Mouse (Mus musculus): ENCODE measurements around the gene Vps37b. TPM values are rescaled to one million over a fixed set of nuclear protein-coding genes. Genes with fewer than 3 reads are reported as not detected.

Vps37b gene
- polyA plus RNA-seq, 1 experiment, result 119 TPM

GRCm38 (mm10) chr5:124049249-124050045 lies 17.4 kb upstream of the Vps37b start:
- TF ChIP-seq POLR2A (IDR thresholded peaks at IDR 0.05; ENCODE audit: control insufficient read depth, extremely low read depth, insufficient read depth, low read length, poor library complexity) (no peak), CTCF (IDR thresholded peaks at IDR 0.05; ENCODE audit: borderline replicate concordance, control insufficient read depth, extremely low read depth, insufficient read depth, low read length, poor library complexity) (no peak)
- Histone ChIP-seq H3K4me3 (ENCODE audit: control insufficient read depth, insufficient read depth, low read length) (no peak overlapping the region), H3K27me3 (ENCODE audit: control insufficient read depth, insufficient read depth, low read length) (no peaks in the 10 kb centered on the region), H3K27ac (ENCODE audit: control insufficient read depth, insufficient read depth, low read length) (peak overlapping the region; percentile 95), H3K36me3 (ENCODE audit: control insufficient read depth, insufficient read depth, low read length) (no peaks in the 10 kb centered on the region), H3K4me1 (replicated peaks; ENCODE audit: control insufficient read depth, insufficient read depth, low read length) (peaks cover 29% of the 10 kb centered on the region)
- 89% methylated on average over 15 of the region's 15 CpGs for WGBS
- no peak for DNase-seq

DNA sequence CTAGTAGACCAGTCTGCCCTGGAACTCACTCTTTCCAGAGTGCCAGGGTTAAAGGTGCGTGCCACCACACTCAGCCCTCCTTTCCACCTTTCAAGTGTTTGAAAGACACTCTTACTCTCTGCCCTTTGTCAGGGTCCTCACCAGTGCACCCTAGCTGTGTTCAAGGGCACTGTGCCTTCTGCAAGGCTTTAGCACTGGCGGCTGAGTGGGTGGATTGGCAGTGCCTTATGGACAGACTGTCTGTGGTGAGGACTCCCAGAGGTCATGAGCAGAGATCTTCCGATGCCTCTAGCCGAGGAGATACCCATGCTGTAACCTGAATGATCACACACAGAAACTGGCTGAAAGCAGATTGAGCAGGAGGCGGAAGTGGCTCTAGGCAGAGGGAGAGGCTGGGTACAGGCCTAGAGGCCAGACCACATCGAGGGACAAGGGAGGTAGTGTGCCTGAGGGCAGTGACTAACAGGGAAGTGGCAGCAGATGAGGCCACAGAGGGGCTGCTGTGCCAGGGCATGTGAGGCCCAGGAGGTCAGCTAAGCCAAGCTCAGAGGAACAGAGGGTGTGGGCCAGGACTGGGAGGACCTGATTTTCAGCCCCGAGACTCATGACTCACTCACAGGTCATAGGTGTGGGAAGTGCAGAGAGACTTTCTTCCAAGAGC lies 14.8 kb upstream of the Vps37b start:
- H3K27ac ChIP-seq (ENCODE audit: control insufficient read depth, insufficient read depth, low read length), result no peak overlapping the region
- TF ChIP-seq POLR2A (IDR thresholded peaks at IDR 0.05; ENCODE audit: control insufficient read depth, extremely low read depth, insufficient read depth, low read length, poor library complexity), result no peak
- TF ChIP-seq CTCF (IDR thresholded peaks at IDR 0.05; ENCODE audit: borderline replicate concordance, control insufficient read depth, extremely low read depth, insufficient read depth, low read length, poor library complexity), result no peak
- 72% methylated on average over 7 of the region's 7 CpGs for WGBS
- H3K4me1 ChIP-seq (replicated peaks; ENCODE audit: control insufficient read depth, insufficient read depth, low read length), result peaks cover 23% of the 10 kb centered on the region
- no peaks in the 10 kb centered on the region for H3K36me3 ChIP-seq (ENCODE audit: control insufficient read depth, insufficient read depth, low read length)
- DNase-seq, result no peak
- no peak overlapping the region for H3K4me3 ChIP-seq (ENCODE audit: control insufficient read depth, insufficient read depth, low read length)
- H3K27me3 ChIP-seq (ENCODE audit: control insufficient read depth, insufficient read depth, low read length), result no peaks in the 10 kb centered on the region

GRCm38 (mm10) chr5:124045453-124046010 lies 13.5 kb upstream of the Vps37b start:
- Histone ChIP-seq H3K27ac (ENCODE audit: control insufficient read depth, insufficient read depth, low read length) (no peak overlapping the region), H3K36me3 (ENCODE audit: control insufficient read depth, insufficient read depth, low read length) (no peaks in the 10 kb centered on the region), H3K4me3 (ENCODE audit: control insufficient read depth, insufficient read depth, low read length) (no peak overlapping the region), H3K27me3 (ENCODE audit: control insufficient read depth, insufficient read depth, low read length) (no peaks in the 10 kb centered on the region), H3K4me1 (replicated peaks; ENCODE audit: control insufficient read depth, insufficient read depth, low read length) (peaks cover 17% of the 10 kb centered on the region)
- DNase-seq, result no peak
- TF ChIP-seq POLR2A (IDR thresholded peaks at IDR 0.05; ENCODE audit: control insufficient read depth, extremely low read depth, insufficient read depth, low read length, poor library complexity), result no peak
- no peak for TF ChIP-seq CTCF (IDR thresholded peaks at IDR 0.05; ENCODE audit: borderline replicate concordance, control insufficient read depth, extremely low read depth, insufficient read depth, low read length, poor library complexity)
- WGBS, result 90% methylated on average over 11 of the region's 11 CpGs

DNA sequence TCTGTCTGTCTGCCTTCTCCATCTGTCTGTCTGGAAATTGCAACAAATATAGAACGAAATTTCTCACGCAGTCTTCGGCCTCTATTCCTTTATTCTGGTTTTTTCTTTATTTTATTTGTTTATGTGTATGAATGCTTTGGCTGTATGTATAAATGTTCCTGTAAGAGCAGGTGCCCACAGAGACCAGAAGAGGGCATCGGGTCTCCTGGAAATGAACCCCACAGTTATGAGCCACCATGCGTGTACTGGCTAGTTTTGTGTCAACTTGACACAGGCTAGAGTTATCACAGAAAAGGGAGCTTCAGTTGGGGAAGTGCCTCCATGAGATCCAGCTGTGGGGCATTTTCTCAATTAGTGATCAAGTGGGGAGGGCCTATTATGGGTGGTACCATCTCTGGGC lies 11.9 kb upstream of the Vps37b start:
- Histone ChIP-seq H3K4me1 (replicated peaks; ENCODE audit: control insufficient read depth, insufficient read depth, low read length) (peaks cover 6% of the 10 kb centered on the region; the same call in 1 of the 2 replicates), H3K27me3 (ENCODE audit: control insufficient read depth, insufficient read depth, low read length) (no peaks in the 10 kb centered on the region), H3K27ac (ENCODE audit: control insufficient read depth, insufficient read depth, low read length) (no peak overlapping the region), H3K36me3 (ENCODE audit: control insufficient read depth, insufficient read depth, low read length) (no peaks in the 10 kb centered on the region), H3K4me3 (ENCODE audit: control insufficient read depth, insufficient read depth, low read length) (no peak overlapping the region)
- no peak for DNase-seq
- TF ChIP-seq POLR2A (IDR thresholded peaks at IDR 0.05; ENCODE audit: control insufficient read depth, extremely low read depth, insufficient read depth, low read length, poor library complexity) (no peak), CTCF (IDR thresholded peaks at IDR 0.05; ENCODE audit: borderline replicate concordance, control insufficient read depth, extremely low read depth, insufficient read depth, low read length, poor library complexity) (no peak)
- WGBS, result 97% methylated on average over 5 of the region's 5 CpGs

DNA sequence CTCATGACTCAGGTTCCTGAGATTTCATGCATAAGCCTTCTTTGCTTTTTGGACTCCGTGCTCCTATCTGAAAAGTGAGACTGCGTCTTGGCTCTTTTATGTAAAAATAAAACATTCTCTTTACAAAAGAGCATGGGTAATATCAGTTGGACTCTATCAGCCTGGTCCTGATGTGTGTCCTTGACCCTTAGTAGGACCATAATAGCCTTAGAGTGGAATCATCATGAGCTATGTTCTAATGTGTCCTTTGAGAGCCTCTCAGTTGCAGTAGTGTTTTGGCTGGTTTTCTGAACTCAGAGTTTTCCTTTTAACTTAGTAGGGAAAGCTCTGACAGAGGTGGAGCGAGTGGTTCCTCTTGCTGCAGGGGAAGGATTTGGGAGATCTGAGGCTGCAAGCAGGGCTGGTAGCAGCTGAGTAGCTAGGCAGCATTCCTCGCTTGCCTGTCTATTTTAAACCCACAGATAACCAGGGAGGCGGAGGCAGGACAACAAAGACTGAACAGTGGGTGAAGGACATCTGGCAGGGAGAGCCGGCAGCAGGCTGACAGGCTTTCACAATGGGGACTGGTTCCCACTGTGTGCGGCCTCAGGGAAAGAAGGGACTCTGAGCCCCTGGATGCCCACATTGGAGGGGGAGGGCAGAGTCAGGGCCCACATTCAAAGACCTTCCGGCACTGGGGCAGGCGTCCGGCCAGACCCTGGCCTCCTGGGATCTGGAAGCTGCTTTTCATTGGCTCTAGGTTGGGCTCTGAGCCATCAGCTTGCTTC lies 11.3 kb upstream of the Vps37b start:
- DNase-seq, result no peak
- WGBS, result 96% methylated on average over 10 of the region's 10 CpGs
- Histone ChIP-seq H3K27me3 (ENCODE audit: control insufficient read depth, insufficient read depth, low read length) (no peaks in the 10 kb centered on the region), H3K27ac (ENCODE audit: control insufficient read depth, insufficient read depth, low read length) (no peak overlapping the region), H3K36me3 (ENCODE audit: control insufficient read depth, insufficient read depth, low read length) (no peaks in the 10 kb centered on the region), H3K4me3 (ENCODE audit: control insufficient read depth, insufficient read depth, low read length) (no peak overlapping the region), H3K4me1 (replicated peaks; ENCODE audit: control insufficient read depth, insufficient read depth, low read length) (peaks cover 6% of the 10 kb centered on the region; the same call in 1 of the 2 replicates)
- TF ChIP-seq CTCF (IDR thresholded peaks at IDR 0.05; ENCODE audit: borderline replicate concordance, control insufficient read depth, extremely low read depth, insufficient read depth, low read length, poor library complexity) (no peak), POLR2A (IDR thresholded peaks at IDR 0.05; ENCODE audit: control insufficient read depth, extremely low read depth, insufficient read depth, low read length, poor library complexity) (no peak)

DNA sequence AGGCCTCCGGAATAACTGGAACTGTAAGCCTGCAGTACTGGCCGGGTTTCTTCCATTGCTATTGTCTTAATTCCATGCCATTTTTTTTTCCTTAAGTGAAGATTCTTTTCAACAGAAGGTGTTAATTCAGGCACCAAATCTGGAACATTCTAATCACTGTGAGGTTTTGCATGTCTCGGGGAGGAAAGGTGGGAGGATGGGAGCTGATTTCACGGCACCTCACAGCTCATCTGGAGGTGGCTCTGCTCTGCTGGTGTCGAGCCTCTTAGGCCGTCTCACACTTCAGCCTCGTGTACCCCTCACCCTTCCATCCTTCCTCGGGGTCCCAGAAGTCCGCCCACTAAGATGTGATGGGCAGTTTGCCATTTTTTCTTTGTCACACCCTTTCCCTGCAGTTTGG lies 9.0 kb upstream of the Vps37b start:
- Histone ChIP-seq H3K36me3 (ENCODE audit: control insufficient read depth, insufficient read depth, low read length) (no peaks in the 10 kb centered on the region), H3K4me1 (replicated peaks; ENCODE audit: control insufficient read depth, insufficient read depth, low read length) (peaks cover 9% of the 10 kb centered on the region), H3K27ac (ENCODE audit: control insufficient read depth, insufficient read depth, low read length) (no peak overlapping the region), H3K4me3 (ENCODE audit: control insufficient read depth, insufficient read depth, low read length) (no peak overlapping the region), H3K27me3 (ENCODE audit: control insufficient read depth, insufficient read depth, low read length) (no peaks in the 10 kb centered on the region)
- WGBS, result 88% methylated on average over 9 of the region's 9 CpGs
- DNase-seq, result no peak
- TF ChIP-seq CTCF (IDR thresholded peaks at IDR 0.05; ENCODE audit: borderline replicate concordance, control insufficient read depth, extremely low read depth, insufficient read depth, low read length, poor library complexity) (no peak), POLR2A (IDR thresholded peaks at IDR 0.05; ENCODE audit: control insufficient read depth, extremely low read depth, insufficient read depth, low read length, poor library complexity) (no peak)

Data from thymus, adult 2 months (tissue).